Mouse (Mus musculus): ENCODE data around the gene Mup5. TPM values are rescaled to one million over a fixed set of nuclear protein-coding genes. Genes with fewer than 3 reads are reported as not detected.
"Not testable (repeated sequence)": the region's sequence is repeated elsewhere in the genome, so short reads cannot be mapped to it uniquely, and the experiment has no call there.

The Mup5 gene
- polyA plus RNA-seq (2012; ENCODE audit: insufficient read depth, low replicate concordance), result not detected in 2 replicates

DNA sequence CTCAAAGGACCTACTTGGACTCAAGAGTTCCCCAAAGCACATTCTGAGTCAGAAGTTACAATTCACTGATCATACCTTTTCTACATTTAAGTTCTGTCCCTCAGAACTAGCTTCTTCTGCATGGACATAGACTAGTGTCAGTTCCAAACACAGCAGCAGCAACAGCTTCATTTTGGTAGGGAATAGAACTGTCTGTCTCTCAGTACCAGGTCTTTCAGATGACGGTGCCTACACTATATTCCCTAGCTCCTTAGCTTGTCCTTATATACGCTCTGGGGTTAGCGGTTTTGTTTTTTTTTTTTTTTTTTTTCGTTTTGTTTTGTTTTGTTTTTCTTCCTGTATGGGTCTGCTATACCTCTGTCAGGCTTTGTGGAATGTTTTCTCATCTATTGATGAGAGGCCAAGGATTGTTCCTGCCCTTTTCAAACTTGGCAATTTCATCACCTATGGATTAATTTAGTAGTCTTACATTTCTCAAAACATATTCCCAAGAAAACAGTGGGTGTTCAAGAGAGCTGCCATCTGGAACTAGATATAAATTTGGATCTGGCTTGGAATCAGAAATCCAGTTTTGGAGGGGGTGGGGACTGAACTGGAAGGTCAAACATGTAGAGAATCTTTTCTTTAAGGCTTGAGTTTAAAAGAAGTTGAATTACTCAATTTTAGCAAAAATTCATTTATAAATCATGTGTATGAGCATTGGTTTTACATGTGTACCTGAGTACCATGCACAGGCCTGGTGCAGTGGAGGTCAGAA is at the start of gene Mup5:
Gene Mup5, minus strand, starts transcription at position 282 of the 757 bp plus-strand sequence.
- H3K4me3 ChIP-seq (replicated peaks), result no peak within 1 kb of the TSS
- H3K9me3 ChIP-seq, result peaks cover 10% of the 10 kb centered on the region
- TF ChIP-seq FLI1 (IDR thresholded peaks at IDR 0.05; ENCODE audit: low read length) (no peak), GATA1 (IDR thresholded peaks at IDR 0.05; ENCODE audit: borderline replicate concordance, low read length) (no peak)
- H3K36me3 ChIP-seq (replicated peaks; ENCODE audit: low read length), result no peaks in the 10 kb centered on the region
- no peaks in the 10 kb centered on the region for H3K4me1 ChIP-seq
- H3K27me3 ChIP-seq (replicated peaks), result no peaks in the 10 kb centered on the region

DNA sequence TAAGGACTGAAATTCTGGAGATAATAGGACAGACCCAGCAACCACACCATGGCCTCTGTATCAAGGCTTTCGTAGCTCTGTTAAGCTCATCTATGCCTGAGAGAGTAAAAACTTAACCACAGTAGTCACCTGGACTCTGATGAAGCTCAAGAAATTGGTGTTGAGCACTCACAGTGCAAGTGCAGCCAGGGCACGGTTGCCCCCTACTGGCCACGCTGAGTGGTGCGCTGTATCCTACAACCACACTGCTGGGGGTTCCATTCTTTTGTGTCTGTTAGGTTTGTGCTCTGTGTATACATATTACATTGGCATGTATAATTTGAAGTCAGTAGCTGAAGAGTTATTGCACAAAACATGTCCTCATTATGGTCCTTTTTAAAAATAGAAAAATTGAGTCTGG is 23.1 kb upstream of the Mup5 start:
- H3K4me1 ChIP-seq, result no peaks in the 10 kb centered on the region
- H3K36me3 ChIP-seq (replicated peaks; ENCODE audit: low read length), result no peaks in the 10 kb centered on the region
- H3K4me3 ChIP-seq (replicated peaks), result no peak overlapping the region
- no peaks in the 10 kb centered on the region for H3K27me3 ChIP-seq (replicated peaks)
- H3K9me3 ChIP-seq, result peaks cover 15% of the 10 kb centered on the region
- TF ChIP-seq FLI1 (IDR thresholded peaks at IDR 0.05; ENCODE audit: low read length) (no peak), GATA1 (IDR thresholded peaks at IDR 0.05; ENCODE audit: borderline replicate concordance, low read length) (no peak)

DNA sequence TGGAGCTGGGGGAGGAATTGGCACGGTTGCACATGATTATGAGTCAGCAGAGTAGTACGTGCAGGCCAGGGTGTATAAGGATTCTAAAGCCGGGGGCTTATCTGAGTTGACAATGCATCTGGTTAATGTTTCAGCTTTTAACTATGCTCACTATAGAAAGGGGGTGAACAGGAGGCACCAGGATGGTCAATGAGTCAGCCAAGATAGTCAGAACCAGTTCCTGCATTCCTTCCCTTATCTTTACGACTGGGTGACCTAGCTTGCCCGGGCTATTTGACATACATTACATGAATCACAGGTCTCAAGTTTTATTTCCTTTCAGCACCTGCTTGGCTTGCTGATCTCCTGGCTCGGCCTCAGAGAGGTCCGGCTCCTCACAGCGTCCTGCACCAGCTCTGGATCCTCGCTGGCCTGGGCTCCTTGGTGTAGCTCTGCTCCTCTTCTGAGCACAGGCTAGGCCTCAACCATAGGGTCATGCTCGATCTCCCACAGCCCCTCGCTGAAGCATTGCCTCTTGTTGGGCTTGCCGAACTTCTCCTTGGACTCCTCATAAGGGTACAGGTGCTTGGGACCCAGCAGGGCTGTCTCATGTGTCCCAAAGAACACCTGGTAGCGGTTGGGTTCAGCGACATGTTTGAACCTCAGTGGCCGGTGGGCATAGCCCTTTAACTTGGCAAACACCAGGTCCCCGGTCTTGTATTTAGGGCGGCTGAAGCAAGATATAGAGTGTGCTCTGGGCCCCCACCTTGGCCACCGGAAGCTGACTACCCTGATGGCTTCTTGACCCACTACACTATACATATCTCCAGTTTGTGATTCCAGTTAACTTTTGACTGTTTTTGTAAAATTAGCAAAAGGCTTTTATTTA is 21.0 kb upstream of the Mup5 start:
- Histone ChIP-seq H3K36me3 (replicated peaks; ENCODE audit: low read length) (no peaks in the 10 kb centered on the region), H3K4me3 (replicated peaks) (peak overlapping the region; percentile 50), H3K9me3 (peaks cover 19% of the 10 kb centered on the region), H3K27me3 (replicated peaks) (no peaks in the 10 kb centered on the region), H3K4me1 (no peaks in the 10 kb centered on the region)
- TF ChIP-seq GATA1 (IDR thresholded peaks at IDR 0.05; ENCODE audit: borderline replicate concordance, low read length), result no peak
- TF ChIP-seq FLI1 (IDR thresholded peaks at IDR 0.05; ENCODE audit: low read length), result no peak

DNA sequence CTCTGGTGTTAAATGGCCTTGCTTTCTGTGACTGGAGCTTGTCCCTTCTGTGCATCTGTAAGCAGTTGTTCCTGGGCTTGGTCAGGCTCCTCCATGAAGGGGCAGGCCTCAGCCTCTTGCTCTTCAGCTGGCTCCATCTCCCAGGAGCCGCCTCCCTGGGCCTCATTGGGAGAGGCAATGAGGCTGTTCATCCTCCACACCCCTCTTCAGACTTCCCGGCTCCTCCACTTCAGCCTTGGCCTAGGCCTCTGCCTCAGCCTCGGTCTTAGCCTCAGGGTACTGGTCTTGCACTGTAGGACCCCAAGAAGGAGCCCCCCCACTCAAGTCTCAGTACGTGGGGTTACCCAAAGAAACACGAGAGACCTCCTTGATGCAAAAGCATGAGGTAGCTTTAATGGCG is 20.3 kb upstream of the Mup5 start:
- Histone ChIP-seq H3K4me1 (no peaks in the 10 kb centered on the region), H3K27me3 (replicated peaks) (no peaks in the 10 kb centered on the region), H3K9me3 (peaks cover 24% of the 10 kb centered on the region), H3K36me3 (replicated peaks; ENCODE audit: low read length) (no peaks in the 10 kb centered on the region), H3K4me3 (replicated peaks) (no peak overlapping the region)
- TF ChIP-seq GATA1 (IDR thresholded peaks at IDR 0.05; ENCODE audit: borderline replicate concordance, low read length), result no peak
- no peak for TF ChIP-seq FLI1 (IDR thresholded peaks at IDR 0.05; ENCODE audit: low read length)

DNA sequence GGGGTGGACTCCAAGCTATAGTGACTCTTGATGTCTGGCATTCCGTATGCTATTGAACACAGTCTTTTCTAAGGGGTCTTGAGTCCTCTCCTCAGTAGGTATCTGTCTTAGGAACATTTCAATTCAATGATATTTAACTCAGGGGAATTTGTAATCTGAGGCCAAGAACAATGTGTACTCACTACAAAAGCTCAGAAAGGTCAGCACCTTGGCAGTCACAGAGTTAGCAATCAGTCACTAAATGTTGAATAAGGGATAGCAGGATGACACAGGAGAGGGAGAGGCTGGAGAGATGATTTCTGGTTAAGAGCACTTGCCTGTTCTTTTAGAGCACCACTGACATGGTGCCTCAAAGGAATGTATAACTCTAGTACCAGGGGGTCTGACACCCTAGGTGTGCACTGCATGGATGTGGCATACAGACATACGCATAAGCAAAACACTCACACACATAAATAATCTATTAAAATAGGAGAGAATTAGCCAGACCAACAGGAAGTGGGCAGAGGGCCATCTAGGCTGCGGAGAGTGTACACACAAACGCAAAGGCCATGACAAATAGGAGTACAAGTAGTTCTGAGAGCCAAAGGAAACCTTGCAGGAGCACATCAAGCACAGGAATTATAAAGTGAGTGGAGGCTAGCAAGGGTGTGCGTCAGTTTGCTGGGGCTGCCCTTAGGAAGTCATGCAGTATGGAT is 9.9 kb upstream of the Mup5 start:
- Histone ChIP-seq H3K4me3 (replicated peaks) (no peak overlapping the region), H3K9me3 (peaks cover 20% of the 10 kb centered on the region), H3K36me3 (replicated peaks; ENCODE audit: low read length) (no peaks in the 10 kb centered on the region), H3K27me3 (replicated peaks) (no peaks in the 10 kb centered on the region), H3K4me1 (no peaks in the 10 kb centered on the region)
- TF ChIP-seq GATA1 (IDR thresholded peaks at IDR 0.05; ENCODE audit: borderline replicate concordance, low read length) (no peak), FLI1 (IDR thresholded peaks at IDR 0.05; ENCODE audit: low read length) (no peak)

DNA sequence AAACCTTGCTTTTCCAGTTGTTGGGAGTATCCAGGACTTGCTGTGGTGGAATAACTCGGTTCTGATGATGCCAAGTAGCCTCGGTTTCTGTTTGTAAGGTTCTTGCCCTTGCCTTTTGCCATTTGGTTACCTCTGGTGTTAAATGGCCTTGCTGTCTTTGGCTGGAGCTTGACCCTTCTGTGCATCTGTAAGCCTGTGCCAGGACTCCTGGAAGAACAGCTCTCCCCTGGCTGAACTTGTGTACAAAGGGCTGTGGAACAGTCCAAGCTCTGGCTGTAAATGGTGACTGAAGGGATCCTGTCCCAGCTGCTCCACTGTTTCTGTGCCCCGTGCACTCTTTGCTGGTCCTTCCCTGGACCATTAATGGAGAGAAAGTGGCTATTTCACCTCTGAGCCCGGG is 5.8 kb downstream of the Mup5 start:
- Histone ChIP-seq H3K27me3 (replicated peaks) (no peaks in the 10 kb centered on the region), H3K4me3 (replicated peaks) (no peak overlapping the region), H3K4me1 (no peaks in the 10 kb centered on the region), H3K9me3 (peaks cover 16% of the 10 kb centered on the region), H3K36me3 (replicated peaks; ENCODE audit: low read length) (no peaks in the 10 kb centered on the region)
- no peak for TF ChIP-seq FLI1 (IDR thresholded peaks at IDR 0.05; ENCODE audit: low read length)
- TF ChIP-seq GATA1 (IDR thresholded peaks at IDR 0.05; ENCODE audit: borderline replicate concordance, low read length), result no peak

DNA sequence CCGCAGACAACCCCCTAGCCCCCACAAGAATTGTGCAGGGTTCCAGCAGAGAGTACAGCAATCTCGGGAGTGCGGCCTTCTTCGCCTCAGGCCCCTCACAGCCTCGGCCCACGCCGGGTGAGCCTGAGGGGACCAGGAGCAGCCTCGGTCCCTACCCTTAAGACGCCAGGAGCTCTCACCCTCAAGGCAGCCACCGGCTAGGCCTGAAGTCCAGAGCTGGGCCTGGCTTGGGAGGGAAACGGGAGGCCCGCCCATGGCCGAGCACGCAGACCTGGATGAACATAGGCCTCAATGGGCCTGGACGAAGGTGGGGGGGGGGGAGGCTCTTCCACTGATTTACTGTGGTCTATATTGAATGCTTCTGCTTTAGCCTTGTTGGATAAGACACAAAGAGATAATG is 11.8 kb downstream of the Mup5 start:
- Histone ChIP-seq H3K4me3 (replicated peaks) (peak overlapping the region; percentile 50), H3K27me3 (replicated peaks) (no peaks in the 10 kb centered on the region), H3K9me3 (peaks cover 27% of the 10 kb centered on the region), H3K36me3 (replicated peaks; ENCODE audit: low read length) (no peaks in the 10 kb centered on the region), H3K4me1 (no peaks in the 10 kb centered on the region)
- TF ChIP-seq FLI1 (IDR thresholded peaks at IDR 0.05; ENCODE audit: low read length), result no peak
- TF ChIP-seq GATA1 (IDR thresholded peaks at IDR 0.05; ENCODE audit: borderline replicate concordance, low read length), result no peak

DNA sequence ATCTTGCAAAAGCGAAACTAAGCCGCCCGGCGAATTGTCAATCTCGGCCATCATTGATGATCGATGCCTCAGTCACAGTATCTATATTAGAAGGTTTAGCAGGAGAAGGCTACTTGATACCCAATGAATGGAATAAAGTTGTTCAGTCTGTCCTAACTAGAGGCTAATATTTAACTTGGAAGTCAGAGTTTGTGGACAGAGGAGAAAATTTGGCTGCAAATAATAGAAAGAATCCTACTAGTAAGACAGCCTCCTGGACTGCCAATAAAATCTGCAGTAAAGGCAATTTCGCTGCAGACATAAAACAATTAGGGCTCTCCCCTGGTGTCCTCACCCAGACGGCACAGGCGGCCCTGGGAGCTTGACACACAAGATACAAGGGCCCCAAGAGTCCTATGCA is 12.5 kb downstream of the Mup5 start:
- H3K4me3 ChIP-seq (replicated peaks); H3K4me1 ChIP-seq; H3K27me3 ChIP-seq (replicated peaks); H3K36me3 ChIP-seq (replicated peaks; ENCODE audit: low read length): not testable (repeated sequence)
- peaks cover 27% of the 10 kb centered on the region for H3K9me3 ChIP-seq

DNA sequence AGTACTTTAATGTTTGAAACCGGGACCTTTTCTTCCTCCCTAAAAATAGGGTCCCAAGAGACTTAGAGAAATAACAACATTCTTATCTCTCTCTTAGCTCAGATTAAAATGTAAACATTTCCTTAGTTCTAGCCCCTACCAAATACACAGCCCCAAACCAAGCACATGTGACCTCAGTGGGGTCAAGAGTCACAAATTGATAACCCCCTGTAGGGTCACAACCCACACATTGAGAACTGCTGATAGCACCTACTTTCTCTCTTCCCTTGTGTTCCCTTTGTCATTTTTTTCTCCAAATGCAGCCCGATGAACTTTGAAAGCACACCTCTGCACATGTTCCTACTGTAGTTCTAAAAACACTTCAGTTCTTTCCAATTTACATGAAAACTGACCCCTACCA is 19.4 kb downstream of the Mup5 start:
- peaks cover 3% of the 10 kb centered on the region; the same call in 1 of the 2 replicates for H3K9me3 ChIP-seq
- no peak overlapping the region for H3K4me3 ChIP-seq (replicated peaks)
- no peaks in the 10 kb centered on the region for H3K27me3 ChIP-seq (replicated peaks)
- H3K4me1 ChIP-seq, result no peaks in the 10 kb centered on the region
- H3K36me3 ChIP-seq (replicated peaks; ENCODE audit: low read length), result no peaks in the 10 kb centered on the region
- no peak for TF ChIP-seq FLI1 (IDR thresholded peaks at IDR 0.05; ENCODE audit: low read length)

DNA sequence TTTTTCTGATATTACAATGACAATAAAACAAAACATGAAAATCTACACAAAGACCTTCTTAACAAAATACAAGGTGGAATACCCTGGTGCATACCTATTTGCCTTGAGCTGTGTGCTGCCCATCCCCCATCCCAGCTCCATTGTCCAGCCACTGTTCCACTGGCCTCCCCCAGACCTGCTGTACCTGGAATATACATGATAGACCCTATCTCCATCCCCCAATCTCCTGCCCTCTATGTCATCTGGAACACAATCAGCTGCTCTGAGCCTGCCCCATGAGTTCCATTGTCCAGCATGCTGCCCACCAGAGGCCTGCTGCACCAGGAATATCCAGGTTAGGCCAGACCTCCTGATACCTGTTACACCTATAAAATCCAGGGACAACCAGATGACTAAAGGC is 21.6 kb downstream of the Mup5 start:
- H3K36me3 ChIP-seq (replicated peaks; ENCODE audit: low read length), result no peaks in the 10 kb centered on the region
- no peaks in the 10 kb centered on the region for H3K4me1 ChIP-seq
- H3K27me3 ChIP-seq (replicated peaks), result no peaks in the 10 kb centered on the region
- TF ChIP-seq GATA1 (IDR thresholded peaks at IDR 0.05; ENCODE audit: borderline replicate concordance, low read length) (no peak), FLI1 (IDR thresholded peaks at IDR 0.05; ENCODE audit: low read length) (no peak)
- peaks cover 8% of the 10 kb centered on the region; the same call in 1 of the 2 replicates for H3K9me3 ChIP-seq
- peak overlapping the region; percentile 42 for H3K4me3 ChIP-seq (replicated peaks)

DNA sequence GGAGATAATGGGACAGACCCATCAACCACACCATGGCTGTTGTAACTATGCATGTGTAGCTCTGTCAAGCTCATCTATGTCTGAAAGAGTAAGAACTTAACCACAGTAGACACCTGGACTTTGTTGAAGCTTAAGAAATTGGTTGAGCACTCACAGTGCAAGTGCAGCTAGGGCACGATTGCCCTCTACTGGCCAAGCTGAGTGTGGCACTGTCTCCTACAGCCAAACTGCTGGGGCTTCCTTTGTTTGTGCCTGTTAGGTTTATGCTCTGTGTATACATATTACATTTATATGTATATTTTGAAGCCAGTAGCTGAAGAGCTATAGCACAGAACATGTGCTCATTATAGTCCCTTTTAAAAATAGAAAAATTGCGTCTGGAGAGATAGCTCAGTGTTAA is 23.8 kb downstream of the Mup5 start:
- not testable (repeated sequence) for H3K4me1 ChIP-seq; H3K27me3 ChIP-seq (replicated peaks); H3K4me3 ChIP-seq (replicated peaks); H3K36me3 ChIP-seq (replicated peaks; ENCODE audit: low read length)
- peaks cover 14% of the 10 kb centered on the region; the same call in 1 of the 2 replicates for H3K9me3 ChIP-seq

DNA sequence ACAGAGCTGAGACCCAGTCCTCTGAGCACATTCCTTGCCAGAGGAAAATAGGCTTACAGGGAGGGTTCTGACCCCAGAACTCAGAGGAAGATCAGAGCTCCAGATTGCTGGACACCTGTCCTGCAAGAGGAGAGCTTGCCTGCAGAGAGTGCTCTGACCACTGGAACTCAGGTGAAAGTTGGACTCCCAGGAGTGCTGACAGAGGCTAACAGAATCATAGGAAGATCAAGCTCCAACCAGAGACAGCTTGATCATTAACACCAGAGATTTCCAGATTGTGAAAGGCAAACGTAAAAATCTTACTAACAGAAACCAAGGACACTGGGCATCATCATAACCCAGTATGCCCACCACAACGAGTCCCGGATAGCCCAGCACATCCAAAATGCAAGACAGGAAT is 26.1 kb downstream of the Mup5 start:
- H3K4me3 ChIP-seq (replicated peaks); H3K27me3 ChIP-seq (replicated peaks); H3K4me1 ChIP-seq; H3K36me3 ChIP-seq (replicated peaks; ENCODE audit: low read length): not testable (repeated sequence)
- H3K9me3 ChIP-seq, result peaks cover 14% of the 10 kb centered on the region; the same call in 1 of the 2 replicates

DNA sequence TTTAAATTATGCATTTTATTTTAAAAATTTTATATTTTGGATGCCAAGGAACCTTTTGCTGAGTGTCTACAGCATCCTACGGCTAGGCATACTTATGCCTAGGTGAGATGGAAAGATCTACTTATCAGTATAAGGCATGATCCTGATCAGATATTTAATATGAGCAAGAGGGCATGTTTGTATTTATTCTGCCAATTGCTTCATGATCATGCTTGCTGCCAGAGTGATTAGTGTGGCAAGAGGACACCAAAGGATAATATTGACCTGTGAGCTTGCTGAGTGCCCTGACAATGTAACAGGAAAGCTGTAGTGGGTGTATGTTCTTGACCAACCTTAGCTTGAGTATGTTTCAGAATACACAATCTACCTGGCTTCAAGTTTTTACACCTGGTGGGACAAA is 45.3 kb downstream of the Mup5 start:
- not testable (repeated sequence) for H3K27me3 ChIP-seq (replicated peaks); H3K9me3 ChIP-seq; H3K36me3 ChIP-seq (replicated peaks; ENCODE audit: low read length); H3K4me3 ChIP-seq (replicated peaks); H3K4me1 ChIP-seq

DNA sequence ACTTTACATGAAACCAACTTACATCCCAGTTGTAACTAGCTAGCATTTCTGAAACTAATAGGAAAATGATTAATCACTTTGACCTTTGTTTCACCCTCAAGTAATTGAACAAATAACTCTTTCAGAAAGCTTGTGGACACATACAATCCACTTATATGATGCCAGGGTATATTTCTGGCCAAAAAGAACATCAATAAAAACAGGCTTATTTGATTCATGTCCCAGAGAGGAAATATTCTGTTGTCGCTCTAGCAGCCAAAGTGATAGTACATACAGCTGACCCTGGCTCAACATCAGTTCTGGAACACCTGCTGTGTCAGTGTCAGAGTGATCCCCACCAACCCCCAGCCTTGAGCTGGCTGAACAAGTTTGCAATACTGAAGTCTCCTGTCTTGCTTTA is 50.8 kb downstream of the Mup5 start:
- H3K9me3 ChIP-seq; H3K4me1 ChIP-seq; H3K36me3 ChIP-seq (replicated peaks; ENCODE audit: low read length); H3K4me3 ChIP-seq (replicated peaks); H3K27me3 ChIP-seq (replicated peaks): not testable (repeated sequence)

Data from megakaryocyte, embryonic 14.5 days (primary cell).